Mouse (Mus musculus): Measurements from ENCODE around the gene Olfr427. TPM values are rescaled to one million over a fixed set of nuclear protein-coding genes. Genes with fewer than 3 reads are reported as not detected.

Olfr427 gene
- total RNA-seq (2023), result not detected

GRCm38 (mm10) chr1:174096591-174096990 lies at the start of gene Olfr427:
TSS of gene Olfr427 (plus strand) at chr1:174096891.

GRCm38 (mm10) chr1:174048893-174049292 lies 47.8 kb upstream of the Olfr427 start, which contains the start of gene Olfr432:
TSS of gene Olfr432 (plus strand) at chr1:174049205.

DNA sequence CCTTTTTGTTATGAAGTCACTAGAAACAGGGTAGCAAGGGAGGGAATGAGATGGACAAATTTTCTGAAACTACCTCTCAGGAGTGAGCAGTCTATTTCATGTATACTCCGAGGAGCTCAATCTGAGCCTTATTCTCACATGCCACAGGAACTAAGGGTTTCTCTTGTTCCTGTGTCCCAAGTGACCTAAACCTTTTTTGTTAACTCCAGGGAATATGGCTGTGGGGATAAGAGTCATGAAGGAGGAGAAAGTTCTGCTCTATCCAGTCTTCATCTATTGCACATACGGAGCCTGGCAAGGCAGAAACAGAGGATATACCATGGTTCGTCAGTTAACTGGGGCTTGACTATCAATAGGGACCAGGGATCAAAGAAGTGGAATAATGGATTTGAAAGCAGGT lies 30.4 kb upstream of the Olfr427 start, which contains the start of gene Olfr430:
Olfr430 (plus strand) TSS at position 301 of the 400 bp plus-strand sequence.

GRCm38 (mm10) chr1:174084031-174084430 lies 12.7 kb upstream of the Olfr427 start, which contains the start of gene Olfr429:
TSS of gene Olfr429 (plus strand) at chr1:174084331.

GRCm38 (mm10) chr1:174121062-174121461 lies 24.4 kb downstream of the Olfr427 start, which contains the start of gene Olfr231:
TSS of gene Olfr231 (minus strand) at chr1:174121162.

GRCm38 (mm10) chr1:174131217-174131616 lies 34.5 kb downstream of the Olfr427 start, which contains the start of gene Olfr424:
TSS of gene Olfr424 (plus strand) at chr1:174131517.

Other genes starting within 250 kb of the Olfr427 start
- not detected for gene Ifi211, start 183.8 kb upstream of the Olfr427 start, total RNA-seq (2023)
- 269 TPM for gene Mndal, start 154.4 kb upstream of the Olfr427 start, total RNA-seq (2023)
- 172 TPM for gene Ifi203, start 154.2 kb upstream of the Olfr427 start, total RNA-seq (2023)
- gene Ifi202b, start 114.1 kb upstream of the Olfr427 start, total RNA-seq (2023), result not detected
- 5.3 TPM for gene Ifi205, start 65.1 kb upstream of the Olfr427 start, total RNA-seq (2023)
- gene Olfr433, start 56.2 kb upstream of the Olfr427 start, total RNA-seq (2023), result not detected
- gene Olfr432, start 47.7 kb upstream of the Olfr427 start, total RNA-seq (2023), result not detected
- not detected for gene Olfr430, start 30.3 kb upstream of the Olfr427 start, total RNA-seq (2023)
- gene Olfr429, start 12.6 kb upstream of the Olfr427 start, total RNA-seq (2023), result not detected
- not detected for gene Olfr231, start 24.3 kb downstream of the Olfr427 start, total RNA-seq (2023)
- not detected for gene Olfr424, start 34.6 kb downstream of the Olfr427 start, total RNA-seq (2023)
- gene Olfr420, start 58.7 kb downstream of the Olfr427 start, total RNA-seq (2023), result not detected
- 0.21 TPM for gene Spta1, start 75.9 kb downstream of the Olfr427 start, total RNA-seq (2023)
- not detected for gene Olfr419, start 155.2 kb downstream of the Olfr427 start, total RNA-seq (2023)
- gene Mptx1, start 233.6 kb downstream of the Olfr427 start, total RNA-seq (2023), result not detected